Mouse (Mus musculus) T-cell, adult 2 months (primary cell): ENCODE measurements around the gene Skap1.

ENCODE experiments used
- DNase-seq: peaks from one replicate; pipeline ENCODE4 v3.0.0; 2022; ENCODE audit warnings: low spot score

Gene Skap1

GRCm38 (mm10) chr11:96784847-96785246 is 320.5 kb downstream of the Skap1 start:
- peak; percentile 66 for DNase-seq

- no peak for DNase-seq
Measured at GRCm38 (mm10) chr11:96786731-96787450, 322.5 kb downstream of the Skap1 start.

DNA sequence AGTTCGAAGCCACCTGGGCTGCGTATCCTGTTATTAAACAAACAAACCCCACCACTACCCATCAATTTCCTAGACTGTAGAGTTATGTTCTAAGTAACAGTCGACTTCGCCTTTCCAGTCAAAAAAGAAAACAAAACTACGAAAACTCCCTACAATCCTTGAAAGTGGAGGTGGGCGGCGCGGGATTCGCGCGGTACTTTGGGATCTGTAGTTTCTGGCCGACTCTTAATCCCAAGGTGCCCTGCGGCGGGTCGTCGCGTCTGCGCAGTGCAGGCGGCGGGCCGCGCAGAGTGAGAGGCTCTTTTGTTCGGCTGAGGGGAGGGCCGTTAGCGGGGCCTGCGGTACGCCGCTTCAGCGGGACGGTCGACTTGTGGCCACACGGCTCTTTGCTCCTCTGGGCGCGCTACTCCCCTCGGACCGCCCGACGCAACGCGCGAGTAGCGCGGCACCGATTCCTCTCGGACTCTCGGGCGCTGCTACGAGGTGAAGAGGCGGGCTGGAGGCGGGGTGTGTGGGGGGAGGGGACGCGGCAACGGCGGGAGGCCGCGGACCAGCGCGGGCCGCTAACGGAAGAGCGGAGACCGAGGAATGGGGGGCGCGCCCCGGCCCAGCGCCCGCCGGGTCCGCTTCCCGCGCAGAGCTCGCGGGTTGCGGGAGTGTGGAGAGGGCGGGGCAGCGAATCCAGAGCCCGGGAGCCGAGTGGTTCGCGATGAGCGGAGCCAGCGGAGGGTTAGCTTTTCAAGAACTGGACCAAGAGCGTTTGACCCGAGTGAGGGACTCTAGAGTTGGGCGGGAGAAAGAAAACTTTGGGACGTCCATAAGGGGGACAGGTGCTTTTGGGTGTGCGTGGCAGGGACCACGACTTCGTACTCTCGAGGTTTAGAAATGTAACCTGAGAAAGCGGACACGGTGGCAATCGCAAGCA is 324.7 kb downstream of the Skap1 start, which contains the start of gene Cbx1:
Cbx1 (plus strand) TSS at position 257 of the 925 bp plus-strand sequence.
- peak; percentile 89 for DNase-seq

DNA sequence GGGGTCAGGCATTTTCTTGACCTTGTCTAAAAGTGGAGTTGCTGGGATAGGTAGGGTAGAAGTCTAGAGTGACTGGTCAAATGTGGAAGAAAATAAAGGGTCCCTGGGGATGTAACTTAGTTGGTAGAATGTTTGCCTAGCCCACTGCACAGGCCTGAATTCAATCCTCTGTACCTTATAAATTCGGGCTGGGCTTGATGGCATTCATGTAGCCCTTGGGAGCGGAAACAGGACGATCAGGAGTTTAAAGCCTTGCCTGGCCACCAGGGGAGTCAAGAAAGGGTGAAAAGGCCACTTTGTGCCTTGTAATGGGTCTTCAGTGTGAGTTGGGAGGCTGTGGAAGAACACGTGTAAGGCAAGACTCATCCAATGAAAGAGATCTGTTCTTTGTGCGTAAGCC is 325.6 kb downstream of the Skap1 start:
- no peak for DNase-seq

GRCm38 (mm10) chr11:96790681-96791080 is 326.3 kb downstream of the Skap1 start:
- DNase-seq: no peak

DNA sequence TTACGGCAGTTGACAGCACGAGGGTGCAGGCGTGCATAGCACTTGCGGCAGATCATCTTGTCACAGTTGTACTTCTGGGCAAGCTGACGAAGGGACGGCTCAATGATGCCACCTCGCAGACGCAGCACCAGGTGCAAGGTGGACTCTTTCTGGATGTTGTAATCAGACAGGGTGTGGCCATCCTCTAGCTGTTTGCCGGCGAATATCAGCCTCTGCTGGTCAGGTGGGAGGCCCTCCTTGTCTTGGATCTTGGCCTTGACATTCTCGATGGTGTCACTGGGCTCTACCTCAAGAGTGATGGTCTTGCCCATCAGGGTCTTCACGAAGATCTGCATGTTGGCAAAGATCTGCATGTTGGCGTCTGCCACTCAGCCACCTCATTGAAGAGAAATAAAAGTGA is 331.1 kb downstream of the Skap1 start:
- DNase-seq: no peak

GRCm38 (mm10) chr11:96796081-96796480 is 331.7 kb downstream of the Skap1 start:
- DNase-seq: no peak

DNA sequence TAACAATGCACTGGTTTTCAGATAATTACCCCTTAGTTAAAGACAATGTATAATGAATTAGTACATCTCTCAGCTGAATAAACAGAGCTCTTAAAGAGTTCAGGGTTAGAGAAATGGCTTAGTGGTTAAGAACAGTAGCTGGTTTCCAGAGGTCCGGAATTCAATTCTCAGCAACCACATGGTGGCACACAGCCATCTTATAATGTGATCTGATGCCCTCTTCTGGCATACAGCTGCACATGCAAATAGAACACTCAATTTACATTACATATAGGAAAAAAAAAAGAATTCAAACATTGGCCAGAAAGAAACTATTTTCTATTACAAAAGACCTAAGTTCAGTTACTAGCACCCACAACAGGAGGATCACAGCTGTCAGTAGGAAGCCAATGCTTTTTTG is 332.2 kb downstream of the Skap1 start:
- DNase-seq: peak; percentile 23

GRCm38 (mm10) chr11:96799511-96799910 is 335.1 kb downstream of the Skap1 start:
- no peak for DNase-seq

- peak; percentile 18 for DNase-seq
Measured at GRCm38 (mm10) chr11:96805606-96806005, 341.2 kb downstream of the Skap1 start.

GRCm38 (mm10) chr11:96808066-96808465 is 343.7 kb downstream of the Skap1 start:
- no peak for DNase-seq
